Mouse (Mus musculus): ENCODE measurements around the gene Plcl2. TPM values are rescaled to one million over a fixed set of nuclear protein-coding genes. Genes with fewer than 3 reads are reported as not detected.
A peak's percentile ranks its signal among the peaks of the same experiment; 100 is the strongest.

Plcl2 gene
- total RNA-seq, 2 experiments from 2014 or later, result 91.8 to 94.5 TPM

GRCm38 (mm10) chr17:50499091-50499790, 10.0 kb upstream of the Plcl2 start:
- DNase-seq (ENCODE audit: low spot score in 2 of 2), result no peak

- no peak for DNase-seq (ENCODE audit: low spot score in 2 of 2)
These were observed 8.4 kb upstream of the Plcl2 start for GRCm38 (mm10) chr17:50500806-50501205.

GRCm38 (mm10) chr17:50503075-50503474, 6.1 kb upstream of the Plcl2 start:
- no peak for DNase-seq (ENCODE audit: low spot score in 2 of 2)

- no peak for DNase-seq (ENCODE audit: low spot score in 2 of 2)
These were observed 4.9 kb upstream of the Plcl2 start for GRCm38 (mm10) chr17:50504070-50504846.

GRCm38 (mm10) chr17:50505910-50506634, 3.1 kb upstream of the Plcl2 start:
- DNase-seq (ENCODE audit: low spot score in 2 of 2), result no peak

GRCm38 (mm10) chr17:50506861-50507321, 2.3 kb upstream of the Plcl2 start:
- no peak for DNase-seq (ENCODE audit: low spot score in 2 of 2)

GRCm38 (mm10) chr17:50508055-50508774, 988 bp upstream of the Plcl2 start:
- peak in 1 of 2 experiments; percentile 25 for DNase-seq (ENCODE audit: low spot score in 2 of 2)

- DNase-seq (ENCODE audit: low spot score in 2 of 2), result peak; percentile 56 to 57
These were observed 390 bp upstream of the Plcl2 start for GRCm38 (mm10) chr17:50508775-50509250.

- no peak for DNase-seq (ENCODE audit: low spot score in 2 of 2)
These were observed 1.1 kb downstream of the Plcl2 start for GRCm38 (mm10) chr17:50510279-50510678.

GRCm38 (mm10) chr17:50510741-50511140, 1.5 kb downstream of the Plcl2 start:
- DNase-seq (ENCODE audit: low spot score in 2 of 2), result no peak

GRCm38 (mm10) chr17:50512222-50512621, 3.0 kb downstream of the Plcl2 start:
- DNase-seq (ENCODE audit: low spot score in 2 of 2), result no peak

- no peak for DNase-seq (ENCODE audit: low spot score in 2 of 2)
These were observed 3.6 kb downstream of the Plcl2 start for GRCm38 (mm10) chr17:50512841-50513240.

- DNase-seq (ENCODE audit: low spot score in 2 of 2), result no peak
These were observed 4.2 kb downstream of the Plcl2 start for GRCm38 (mm10) chr17:50513376-50513775.

- DNase-seq (ENCODE audit: low spot score in 2 of 2), result no peak
These were observed 4.8 kb downstream of the Plcl2 start for GRCm38 (mm10) chr17:50514012-50514411.

GRCm38 (mm10) chr17:50515926-50516325, 6.7 kb downstream of the Plcl2 start:
- DNase-seq (ENCODE audit: low spot score in 2 of 2), result no peak

- no peak for DNase-seq (ENCODE audit: low spot score in 2 of 2)
These were observed 8.7 kb downstream of the Plcl2 start for GRCm38 (mm10) chr17:50517781-50518415.

- DNase-seq (ENCODE audit: low spot score in 2 of 2), result no peak
These were observed 10.4 kb downstream of the Plcl2 start for GRCm38 (mm10) chr17:50519588-50519987.

GRCm38 (mm10) chr17:50522473-50523083, 13.4 kb downstream of the Plcl2 start:
- no peak for DNase-seq (ENCODE audit: low spot score in 2 of 2)

GRCm38 (mm10) chr17:50524970-50525369, 15.8 kb downstream of the Plcl2 start:
- DNase-seq (ENCODE audit: low spot score in 2 of 2), result peak; percentile 23 to 65

- DNase-seq (ENCODE audit: low spot score in 2 of 2), result peak in 1 of 2 experiments; percentile 35
These were observed 16.6 kb downstream of the Plcl2 start for GRCm38 (mm10) chr17:50525821-50526220.

Measured in left cerebral cortex, adult 18-20 months (tissue).